Mouse (Mus musculus): ENCODE results near the gene Pde1b.
A peak's percentile ranks its signal among the peaks of the same experiment; 100 is the strongest.

The Pde1b gene

DNA sequence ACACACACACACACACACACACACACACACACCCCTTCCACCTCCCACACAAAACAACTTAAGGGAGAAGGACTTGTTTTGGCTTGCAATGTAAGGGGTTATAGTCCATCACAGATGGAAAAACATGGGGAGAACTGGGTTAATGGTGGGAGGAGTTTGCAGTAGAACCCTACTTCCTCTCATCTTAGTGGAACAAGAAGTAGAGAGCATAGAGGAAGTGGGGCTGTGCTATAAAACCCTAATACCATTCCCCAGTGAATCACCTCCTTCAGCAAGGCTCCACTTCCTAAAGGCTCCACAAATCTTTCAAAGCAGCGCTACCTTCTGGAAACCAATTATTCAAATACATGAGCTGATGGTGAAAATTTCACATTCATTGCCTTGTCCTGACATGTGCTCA, 46.6 kb downstream of the Pde1b start:
- no peak for DNase-seq (ENCODE audit: low read depth, low spot score)

DNA sequence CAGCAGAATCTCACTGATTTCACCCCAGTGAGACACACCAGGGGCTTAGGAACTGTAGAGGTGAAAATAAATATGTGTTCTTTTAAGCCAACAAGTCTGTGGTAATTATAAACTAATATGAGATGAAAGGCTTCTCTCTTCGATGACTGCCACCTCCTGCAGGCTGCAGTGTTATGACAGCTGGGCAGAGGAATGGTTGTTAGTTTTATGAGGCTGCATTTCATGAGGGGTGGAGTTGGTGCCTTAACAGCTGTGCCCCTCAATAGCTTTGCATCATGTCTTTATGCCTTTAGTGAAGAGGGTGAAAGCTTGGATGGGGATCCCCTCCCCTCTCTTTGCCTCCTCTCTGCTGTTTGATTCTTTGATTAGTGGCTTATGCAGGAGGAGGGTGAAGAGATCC, 48.2 kb downstream of the Pde1b start:
- no peak for DNase-seq (ENCODE audit: low read depth, low spot score)

DNA sequence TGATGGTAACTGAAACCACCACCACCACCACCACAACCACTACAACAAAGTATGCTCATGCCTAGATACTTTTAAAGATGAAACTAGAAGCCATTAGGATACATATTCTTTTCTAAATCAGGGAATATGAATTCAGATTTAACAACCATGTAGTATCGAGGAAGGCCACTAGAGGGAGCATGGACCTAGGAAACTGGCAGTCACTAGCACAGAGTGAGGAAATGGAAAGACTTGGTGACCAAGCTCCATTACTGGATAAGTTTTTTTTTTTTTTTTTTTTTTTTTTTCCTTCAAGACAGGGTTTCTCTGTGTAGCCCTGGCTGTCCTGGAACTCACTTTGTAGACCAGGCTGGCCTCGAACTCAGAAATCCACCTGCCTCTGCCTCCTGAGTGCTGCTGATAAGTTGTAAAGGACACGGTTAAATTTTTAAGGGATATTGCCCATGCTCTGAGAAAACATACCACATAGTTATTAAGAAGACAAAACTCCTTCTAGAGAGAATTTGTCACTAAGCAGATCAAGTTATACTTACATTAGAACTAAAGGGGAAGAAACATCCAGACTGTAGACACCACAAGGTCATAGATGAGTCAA, 49.4 kb downstream of the Pde1b start:
- peak; percentile 53 for DNase-seq (ENCODE audit: low read depth, low spot score)

DNA sequence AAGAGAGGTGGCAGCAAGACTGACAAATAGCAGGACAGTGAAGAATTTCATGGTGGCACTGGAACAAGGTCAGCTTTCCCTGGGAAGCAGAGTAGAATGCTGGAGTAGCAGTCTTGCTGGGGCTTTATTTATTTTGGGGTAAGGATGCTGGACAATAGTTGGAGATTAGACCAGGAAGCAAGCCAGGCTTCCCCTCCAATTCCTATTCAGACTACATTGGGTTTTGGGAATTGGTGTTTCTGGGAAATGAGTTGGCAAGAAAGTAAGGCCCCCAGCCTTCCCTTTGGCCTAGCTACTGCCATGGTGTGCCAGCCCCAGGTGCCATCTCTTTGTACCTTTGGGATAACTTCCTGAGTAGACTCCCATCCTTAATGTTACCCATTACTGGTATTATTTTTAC, 62.1 kb downstream of the Pde1b start, which contains the start of gene Glycam1:
Gene Glycam1 (minus strand): TSS at position 101 of the 400 bp plus-strand sequence.
- no peak for DNase-seq (ENCODE audit: low read depth, low spot score)
